Mouse (Mus musculus) heart, postnatal 0 days (tissue): ENCODE measurements at regions not wholly inside any gene's neighbourhood (a gene's known extent, or its start where the extent isn't known, plus 50 kb on each side); places are given as distances from the start of the nearest gene placed in this dataset.

Experiments used
- ATAC-seq: fragments of 200-750 bp; cut with Nextera tagmentation; 2 replicates; pipeline ENCODE4 v1.8.0; 2017; ENCODE audit warnings: low read depth, moderate number of reproducible peaks, moderate library complexity; ENCODE audit not compliant: insufficient read depth
- DNase-seq: peaks from one replicate; pipeline ENCODE4 v3.0.0-alpha.2; 2016; ENCODE audit warnings: low spot score
- H3K27ac ChIP-seq: fragments of 300-500 bp; sonication (generic); 2 replicates; pipeline ENCODE4 v1.5.1; 2014; ENCODE audit warnings: low read depth, mild to moderate bottlenecking
- H3K27me3 ChIP-seq: fragments of 300-500 bp; sonication (generic); 2 replicates; pipeline ENCODE4 v1.6.1; 2014; ENCODE audit warnings: low read length, mixed read lengths; ENCODE audit not compliant: control insufficient read depth, insufficient read depth
- H3K36me3 ChIP-seq: fragments of 300-500 bp; sonication (generic); replicated peaks from 2 replicates; pipeline ENCODE4 v1.6.1; 2014; ENCODE audit warnings: low read length, mixed read lengths; ENCODE audit not compliant: control insufficient read depth, insufficient read depth
- H3K4me1 ChIP-seq: fragments of 300-500 bp; sonication (generic); 2 replicates; pipeline ENCODE4 v1.6.1; 2014; ENCODE audit warnings: antibody characterized with exemption; ENCODE audit not compliant: control insufficient read depth, insufficient read depth
- H3K4me2 ChIP-seq: fragments of 300-500 bp; sonication (generic); 2 replicates; pipeline ENCODE4 v1.6.1; 2014; ENCODE audit warnings: low read depth, mild to moderate bottlenecking, low read length, moderate library complexity
- H3K4me3 ChIP-seq: fragments of 300-500 bp; sonication (generic); 2 replicates; pipeline ENCODE4 v1.5.1; 2014; ENCODE audit warnings: low read depth, low read length
- H3K9ac ChIP-seq: fragments of 300-500 bp; sonication (generic); replicated peaks from 2 replicates; pipeline ENCODE4 v1.6.1; 2014; ENCODE audit warnings: low read depth, low read length, mixed read lengths
- H3K9me3 ChIP-seq: fragments of 300-500 bp; sonication (generic); replicated peaks from 2 replicates; pipeline ENCODE4 v1.6.1; 2016; ENCODE audit warnings: low read length; ENCODE audit not compliant: control insufficient read depth
- CTCF ChIP-seq: IDR thresholded peaks from 2 replicates; pipeline ENCODE4 v1.5.1; 2016; ENCODE audit warnings: antibody characterized with exemption, control low read depth, low read depth
- EP300 ChIP-seq: IDR thresholded peaks from 2 replicates; pipeline ENCODE4 v1.6.1; 2016; ENCODE audit warnings: antibody characterized with exemption, low read depth
- WGBS: fragments of 180-500 bp; shearing (Covaris S2); extraction: QIAGEN DNeasy Blood & Tissue Kit; methylation state at CpG from one replicate; pipeline ENCODE4 v1.1.7; 2014; 5-methylcytosine and 5-hydroxymethylcytosine counted together

GRCm38 (mm10) chr11:71674319-71674718 lies 75.4 kb upstream of the Wscd1 start:
- peak; percentile 7 for DNase-seq
- no peaks in the 10 kb centered on the region for H3K9me3 ChIP-seq

GRCm38 (mm10) chr11:71675714-71676313 lies 73.9 kb upstream of the Wscd1 start:
- TF ChIP-seq EP300 (no peak), CTCF (no peak)
- H3K9me3 ChIP-seq = no peaks in the 10 kb centered on the region
- WGBS = 49% methylated on average over 3 of the region's 3 CpGs

More at GRCm38 (mm10) chr11:71674319-71674718, 75.4 kb upstream of the Wscd1 start:
- TF ChIP-seq CTCF = peak; percentile 34
- TF ChIP-seq EP300 = no peak
- Histone ChIP-seq H3K4me3 (no peak overlapping the region), H3K36me3 (no peaks in the 10 kb centered on the region), H3K9ac (no peak overlapping the region), H3K4me2 (no peak overlapping the region), H3K4me1 (no peaks in the 10 kb centered on the region; the same call in 1 of the 2 replicates), H3K27ac (no peak overlapping the region), H3K27me3 (no peaks in the 10 kb centered on the region)
- ATAC-seq = 0 out of 2 replicates have a peak, but pooled peaks have one; percentile 36
- WGBS = 42% methylated on average over 5 of the region's 5 CpGs

GRCm38 (mm10) chr11:71697017-71697416 lies 52.7 kb upstream of the Wscd1 start:
- WGBS = 32% methylated on average over 3 of the region's 3 CpGs
- DNase-seq = peak; percentile 13
- no peak for ATAC-seq
- TF ChIP-seq EP300 (no peak), CTCF (no peak)
- no peaks in the 10 kb centered on the region for H3K4me1 ChIP-seq
- no peak overlapping the region for H3K4me2 ChIP-seq
- no peak overlapping the region for H3K27ac ChIP-seq
- no peaks in the 10 kb centered on the region for H3K27me3 ChIP-seq
- H3K9ac ChIP-seq = no peak overlapping the region
- no peak overlapping the region for H3K4me3 ChIP-seq
- H3K36me3 ChIP-seq = no peaks in the 10 kb centered on the region
- no peaks in the 10 kb centered on the region for H3K9me3 ChIP-seq

More at GRCm38 (mm10) chr11:71675714-71676313, 73.9 kb upstream of the Wscd1 start:
- Histone ChIP-seq H3K4me2 (no peak overlapping the region), H3K4me3 (no peak overlapping the region), H3K36me3 (no peaks in the 10 kb centered on the region), H3K27me3 (no peaks in the 10 kb centered on the region), H3K27ac (no peak overlapping the region), H3K9ac (no peak overlapping the region), H3K4me1 (no peaks in the 10 kb centered on the region)
- ATAC-seq (no peak), DNase-seq (no peak)

- Histone ChIP-seq H3K4me3 (no peak overlapping the region), H3K27ac (no peak overlapping the region), H3K9me3 (no peaks in the 10 kb centered on the region), H3K36me3 (no peaks in the 10 kb centered on the region), H3K4me2 (no peak overlapping the region), H3K27me3 (no peaks in the 10 kb centered on the region), H3K9ac (no peak overlapping the region), H3K4me1 (no peaks in the 10 kb centered on the region)
- ATAC-seq (no peak), DNase-seq (no peak)
- TF ChIP-seq CTCF = no peak
- no peak for TF ChIP-seq EP300
- 83% methylated on average over 4 of the region's 4 CpGs for WGBS
Observed at GRCm38 (mm10) chr11:71698836-71699235, 50.9 kb upstream of the Wscd1 start.
